Mouse (Mus musculus): Measurements from ENCODE around the gene Pigv.
"Not testable (repeated sequence)": the region's sequence is repeated elsewhere in the genome, so short reads cannot be mapped to it uniquely, and the experiment has no call there.

Pigv gene

GRCm38 (mm10) chr4:133672845-133673647, 599 bp upstream of the Pigv start:
- DNase-seq (ENCODE audit: low read depth, low spot score) = peak; percentile 84

- DNase-seq (ENCODE audit: low read depth, low spot score) = peak; percentile 76
Measured at GRCm38 (mm10) chr4:133671184-133671880, 1.1 kb downstream of the Pigv start.

GRCm38 (mm10) chr4:133669652-133670210, 2.7 kb downstream of the Pigv start:
- DNase-seq (ENCODE audit: low read depth, low spot score) = no peak

- DNase-seq (ENCODE audit: low read depth, low spot score) = no peak
Measured at GRCm38 (mm10) chr4:133668537-133668936, 3.9 kb downstream of the Pigv start.

GRCm38 (mm10) chr4:133666199-133666598, 6.2 kb downstream of the Pigv start:
- peak; percentile 57 for DNase-seq (ENCODE audit: low read depth, low spot score)

- DNase-seq (ENCODE audit: low read depth, low spot score) = no peak
Measured at GRCm38 (mm10) chr4:133665118-133665517, 7.3 kb downstream of the Pigv start.

GRCm38 (mm10) chr4:133662945-133663344, 9.5 kb downstream of the Pigv start:
- no peak for DNase-seq (ENCODE audit: low read depth, low spot score)

GRCm38 (mm10) chr4:133662421-133662820, 10.0 kb downstream of the Pigv start:
- DNase-seq (ENCODE audit: low read depth, low spot score) = no peak

GRCm38 (mm10) chr4:133660193-133661155, 12.0 kb downstream of the Pigv start:
- DNase-seq (ENCODE audit: low read depth, low spot score) = no peak

GRCm38 (mm10) chr4:133659497-133660192, 12.8 kb downstream of the Pigv start:
- no peak for DNase-seq (ENCODE audit: low read depth, low spot score)

- no peak for DNase-seq (ENCODE audit: low read depth, low spot score)
Measured at GRCm38 (mm10) chr4:133658729-133659128, 13.7 kb downstream of the Pigv start.

- DNase-seq (ENCODE audit: low read depth, low spot score) = no peak
Measured at GRCm38 (mm10) chr4:133657829-133658458, 14.5 kb downstream of the Pigv start.

GRCm38 (mm10) chr4:133656997-133657396, 15.4 kb downstream of the Pigv start:
- no peak for DNase-seq (ENCODE audit: low read depth, low spot score)

- DNase-seq (ENCODE audit: low read depth, low spot score) = no peak
Measured at GRCm38 (mm10) chr4:133656294-133656693, 16.2 kb downstream of the Pigv start.

- DNase-seq (ENCODE audit: low read depth, low spot score) = not testable (repeated sequence)
Measured at GRCm38 (mm10) chr4:133654070-133654469, 18.4 kb downstream of the Pigv start.

- no peak for DNase-seq (ENCODE audit: low read depth, low spot score)
Measured at GRCm38 (mm10) chr4:133652746-133653145, 19.7 kb downstream of the Pigv start.

GRCm38 (mm10) chr4:133651986-133652385, 20.5 kb downstream of the Pigv start:
- DNase-seq (ENCODE audit: low read depth, low spot score) = no peak

GRCm38 (mm10) chr4:133651445-133651844, 21.0 kb downstream of the Pigv start:
- DNase-seq (ENCODE audit: low read depth, low spot score) = no peak

- DNase-seq (ENCODE audit: low read depth, low spot score) = peak; percentile 87
Measured at GRCm38 (mm10) chr4:133649989-133650699, 22.3 kb downstream of the Pigv start, which contains the start of gene Zdhhc18. TSS of gene Zdhhc18 (minus strand) at chr4:133650154.

- DNase-seq (ENCODE audit: low read depth, low spot score) = not testable (repeated sequence)
Measured at GRCm38 (mm10) chr4:133649464-133649863, 23.0 kb downstream of the Pigv start.
